9 mouse cellular contexts compared by ENCODE assay signal in the genomic region with DNA sequence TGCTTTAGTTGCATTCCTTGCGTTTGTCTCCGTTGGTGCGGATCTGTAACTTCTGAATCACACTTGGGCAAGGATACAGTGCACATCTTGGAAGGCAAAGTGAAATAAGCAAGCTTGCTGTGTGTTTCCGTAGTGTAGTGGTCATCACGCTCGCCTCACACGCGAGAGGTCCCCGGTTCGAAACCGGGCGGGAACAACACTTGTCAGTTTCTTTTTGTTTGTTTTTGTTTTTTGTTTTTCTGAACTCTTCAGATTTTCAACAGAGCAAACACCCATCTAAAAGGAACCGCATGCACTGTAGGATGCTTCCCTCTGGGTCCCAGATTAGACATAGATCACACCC. TPM values are rescaled to one million over a fixed set of nuclear protein-coding genes. Genes with fewer than 3 reads are reported as not detected.
DNase-seq lines count a peak whose midpoint lies in the region; ATAC-seq and TF ChIP-seq lines count a peak whose summit lies in the region.
"Had no signal": no experiment of that assay in that cellular context is flagged by ENCODE, and none has a peak within 500 bp of the region (broad histone marks: within the 10 kb centered on the region; RNA-seq: fewer than 3 reads in every experiment).

No protein-coding gene starts in this region.

- WGBS in kidney, embryonic 15.5 days = under 1% methylated on average over 13 of the region's 13 CpGs
- 1% methylated on average over 13 of the region's 13 CpGs for WGBS in embryonic facial prominence, embryonic 15.5 days
- WGBS in intestine, embryonic 14.5 days = 3% methylated on average over 13 of the region's 13 CpGs
- WGBS in liver, embryonic 14.5 days (ENCODE audit: insufficient replicate concordance) = under 1% methylated on average over 13 of the region's 13 CpGs
- WGBS in olfactory bulb, adult 2 months = 4% methylated on average over 13 of the region's 13 CpGs

- peaks cover 30% of the 10 kb centered on the region for H3K27me3 ChIP-seq in kidney, embryonic 15.5 days
- H3K27me3 ChIP-seq in embryonic facial prominence, embryonic 15.5 days = peaks cover 5% of the 10 kb centered on the region; the same call in 1 of the 2 replicates
- H3K27me3 ChIP-seq in intestine, embryonic 14.5 days (replicated peaks; ENCODE audit: control insufficient read depth, insufficient read depth, low read length) = peaks cover 4% of the 10 kb centered on the region; the same call in 1 of the 2 replicates
- no peaks in the 10 kb centered on the region; the same call in 1 of the 2 replicates for H3K27me3 ChIP-seq in liver, embryonic 14.5 days (ENCODE audit: control insufficient read depth, insufficient read depth, low read length)

- H3K36me3 ChIP-seq in kidney, embryonic 15.5 days = no peaks in the 10 kb centered on the region
- H3K36me3 ChIP-seq in embryonic facial prominence, embryonic 15.5 days = no peaks in the 10 kb centered on the region
- no peaks in the 10 kb centered on the region for H3K36me3 ChIP-seq in intestine, embryonic 14.5 days (ENCODE audit: control insufficient read depth, insufficient read depth, low read length)
- H3K36me3 ChIP-seq in liver, embryonic 14.5 days (replicated peaks; ENCODE audit: control insufficient read depth, insufficient read depth, low read depth) = no peaks in the 10 kb centered on the region

- TF ChIP-seq POLR2A in olfactory bulb, adult 2 months (IDR thresholded peaks at IDR 0.05; ENCODE audit: insufficient read depth, low read depth, low read length) = no peak

- ATAC-seq in kidney, embryonic 15.5 days (replicated peaks; ENCODE audit: low FRiP score) = 0 out of 2 replicates have a peak, but pooled peaks have one; percentile 68
- no peak for ATAC-seq in embryonic facial prominence, embryonic 15.5 days (ENCODE audit: insufficient number of reproducible peaks, low FRiP score, low TSS enrichment, low read depth)
- peak; percentile 68; the same call in 1 of the 2 replicates for ATAC-seq in intestine, embryonic 14.5 days (replicated peaks; ENCODE audit: low FRiP score, low TSS enrichment, low read depth)
- ATAC-seq in liver, embryonic 14.5 days (ENCODE audit: insufficient read depth) = peak; percentile 50; the same call in 1 of the 2 replicates
- no peak for ATAC-seq in monocyte, adult 5-6 weeks (replicated peaks; ENCODE audit: insufficient number of reproducible peaks, low FRiP score, low TSS enrichment, poor library complexity, severe bottlenecking)

- H3K4me1 ChIP-seq in kidney, embryonic 15.5 days = peaks cover 9% of the 10 kb centered on the region; the same call in 1 of the 2 replicates
- peaks cover 3% of the 10 kb centered on the region; the same call in 1 of the 2 replicates for H3K4me1 ChIP-seq in embryonic facial prominence, embryonic 15.5 days
- H3K4me1 ChIP-seq in intestine, embryonic 14.5 days (replicated peaks; ENCODE audit: control insufficient read depth, insufficient read depth, low read length) = no peaks in the 10 kb centered on the region
- peaks cover 0 to 6% of the 10 kb centered on the region in 2 experiments; a peak in 1 of 4 replicates for H3K4me1 ChIP-seq in liver, embryonic 14.5 days (replicated peaks; ENCODE audit: control insufficient read depth in 2 of 2, insufficient read depth in 2 of 2, low read length in 1 of 2)
- no peaks in the 10 kb centered on the region for H3K4me1 ChIP-seq in olfactory bulb, adult 2 months (ENCODE audit: control insufficient read depth, insufficient read depth, low read length)

- H3K9ac ChIP-seq in kidney, embryonic 15.5 days = peak overlapping the region; percentile 38
- no peak overlapping the region; the same call in 1 of the 2 replicates for H3K9ac ChIP-seq in embryonic facial prominence, embryonic 15.5 days
- peak overlapping the region; percentile 46 for H3K9ac ChIP-seq in intestine, embryonic 14.5 days (ENCODE audit: low read length)
- no peak overlapping the region; the same call in 1 of the 2 replicates for H3K9ac ChIP-seq in liver, embryonic 14.5 days (replicated peaks)

- no peak for DNase-seq in kidney, postnatal 14 days
- DNase-seq in NIH3T3 (ENCODE audit: low read depth) = peak; percentile 92
- peak; percentile 91 for DNase-seq in intestine, embryonic 14.5 days (ENCODE audit: low spot score)
- DNase-seq in liver, embryonic 14.5 days (ENCODE audit: low read depth in 3 of 3, low spot score in 3 of 3) = peak; percentile 64 to 69 (median 67)

- TF ChIP-seq EP300 in liver, embryonic 14.5 days (IDR thresholded peaks at IDR 0.05; ENCODE audit: low read depth) = no peak

- peak overlapping the region; percentile 77 for H3K4me2 ChIP-seq in kidney, embryonic 15.5 days
- H3K4me2 ChIP-seq in embryonic facial prominence, embryonic 15.5 days (replicated peaks) = peak overlapping the region; percentile 59
- peak overlapping the region; percentile 68 for H3K4me2 ChIP-seq in intestine, embryonic 14.5 days (ENCODE audit: low read length)
- peak overlapping the region; percentile 87 for H3K4me2 ChIP-seq in liver, embryonic 14.5 days (ENCODE audit: low read depth)

- TF ChIP-seq CTCF in liver, embryonic 14.5 days (IDR thresholded peaks at IDR 0.05; ENCODE audit: low read depth) = no peak
- no peak for TF ChIP-seq CTCF in olfactory bulb, adult 2 months (IDR thresholded peaks at IDR 0.05; ENCODE audit: insufficient read depth, low read depth, low read length)

- H3K27ac ChIP-seq in kidney, embryonic 15.5 days = no peak overlapping the region
- H3K27ac ChIP-seq in embryonic facial prominence, embryonic 15.5 days (replicated peaks) = no peak overlapping the region
- H3K27ac ChIP-seq in intestine, embryonic 14.5 days (ENCODE audit: low read depth) = no peak overlapping the region
- H3K27ac ChIP-seq in liver, embryonic 14.5 days = no peak overlapping the region
- no peak overlapping the region for H3K27ac ChIP-seq in olfactory bulb, adult 2 months (ENCODE audit: insufficient read depth, low read depth, low read length)

- peak overlapping the region; percentile 58 for H3K4me3 ChIP-seq in kidney, embryonic 15.5 days (replicated peaks)
- peak overlapping the region; percentile 52 for H3K4me3 ChIP-seq in embryonic facial prominence, embryonic 15.5 days (replicated peaks)
- H3K4me3 ChIP-seq in intestine, embryonic 14.5 days (ENCODE audit: low read depth, low read length) = peak overlapping the region; percentile 54
- peak overlapping the region; percentile 62 to 82 for H3K4me3 ChIP-seq in liver, embryonic 14.5 days (ENCODE audit: insufficient read depth in 1 of 2, low read depth in 2 of 2, low read length in 2 of 2)
- peak overlapping the region; percentile 40 for H3K4me3 ChIP-seq in olfactory bulb, adult 2 months (ENCODE audit: insufficient read depth, low read depth, low read length)

- H3K9me3 ChIP-seq in kidney, embryonic 15.5 days (replicated peaks) = no peaks in the 10 kb centered on the region
- H3K9me3 ChIP-seq in embryonic facial prominence, embryonic 15.5 days (replicated peaks) = no peaks in the 10 kb centered on the region
- H3K9me3 ChIP-seq in intestine, embryonic 14.5 days (ENCODE audit: control insufficient read depth, low read length) = no peaks in the 10 kb centered on the region
- no peaks in the 10 kb centered on the region for H3K9me3 ChIP-seq in liver, embryonic 14.5 days (ENCODE audit: control insufficient read depth, low read length)

RNA-seq across cellular contexts. Expression of a gene that starts 53.0 kb away (rescaled TPM):
- polyA plus RNA-seq in kidney, embryonic 15.5 days (2015; fragmentation: Nextera tagmentation; extraction: Ambion mirVana) = not detected in 2 replicates
- not detected in 2 replicates for polyA plus RNA-seq in embryonic facial prominence, embryonic 15.5 days (2015; fragmentation: Nextera tagmentation; extraction: Ambion mirVana)
- polyA plus RNA-seq in intestine, embryonic 14.5 days (2014; fragmentation: Nextera tagmentation; extraction: Ambion mirVana) = not detected in 2 replicates
- polyA plus RNA-seq in liver, embryonic 14.5 days (2012; rRNA removed) = not detected in 2 replicates
- polyA plus RNA-seq in liver, embryonic 14.5 days (2014; fragmentation: Nextera tagmentation; extraction: Ambion mirVana) = not detected in 2 replicates
- polyA plus RNA-seq in olfactory bulb, adult 2 months (2012; ENCODE audit: insufficient read depth, insufficient read length, low replicate concordance, missing spikeins) = not detected in 2 replicates
- total RNA-seq in monocyte, adult 5-6 weeks (2017) = not detected in 3 replicates
- total RNA-seq: gastrocnemius, postnatal 36 days had no signal

Comparison
In these comparisons a context has a peak if more than half of its experiments do, and no peak if none do; other contexts are left out.
1. ATAC-seq: peak in kidney, embryonic 15.5 days (single experiment), intestine, embryonic 14.5 days (single experiment) and liver, embryonic 14.5 days (single experiment); none in embryonic facial prominence, embryonic 15.5 days (single experiment) and monocyte, adult 5-6 weeks (single experiment).
2. H3K9ac ChIP-seq: peak in kidney, embryonic 15.5 days (single experiment) and intestine, embryonic 14.5 days (single experiment); none in embryonic facial prominence, embryonic 15.5 days (single experiment) and liver, embryonic 14.5 days (single experiment).
3. Peak in every context shown above with its lines, with median percentiles within 50 percentile points of each other: H3K4me2 ChIP-seq and H3K4me3 ChIP-seq.